Mouse (Mus musculus) lung, adult 2 months (tissue): Measurements from ENCODE around the gene Gm7029.

Source experiments
- CTCF ChIP-seq: fragments of 200-500 bp; IDR thresholded peaks from 2 replicates; pipeline ENCODE4 v1.5.1; 2011; ENCODE audit warnings: mild to moderate bottlenecking, low read length, control low read depth; ENCODE audit not compliant: insufficient read depth
- POLR2A ChIP-seq: fragments of 200-500 bp; IDR thresholded peaks from 2 replicates; pipeline ENCODE4 v1.6.1; 2011; ENCODE audit warnings: low read depth, mild to moderate bottlenecking, control low read depth, low read length, borderline replicate concordance; ENCODE audit errors: extremely low read depth

DNA sequence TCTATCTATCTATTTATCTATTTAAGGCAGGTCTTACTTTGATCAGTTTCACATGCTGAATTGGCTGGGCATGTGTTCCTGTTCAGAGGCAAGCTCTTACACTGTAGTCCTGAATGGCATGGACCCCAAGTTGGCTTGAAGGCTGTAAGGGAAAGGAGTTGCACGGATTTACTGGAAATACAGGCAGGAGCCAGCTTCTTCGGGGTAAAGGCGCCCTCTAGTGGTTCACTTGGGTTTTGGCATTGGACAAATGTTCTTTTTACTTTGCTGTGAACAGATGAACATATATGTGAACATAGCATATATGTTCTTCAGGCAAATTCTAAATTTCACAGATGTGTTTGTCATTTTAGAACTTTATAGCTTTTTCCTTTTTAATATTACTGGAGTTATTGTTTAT is 46.8 kb upstream of the Gm7029 start:
- TF ChIP-seq POLR2A (no peak), CTCF (peak; percentile 71)
